Mouse (Mus musculus): ENCODE results near the gene Dera. TPM values are rescaled to one million over a fixed set of nuclear protein-coding genes. Genes with fewer than 3 reads are reported as not detected.
"Not testable (repeated sequence)": the region's sequence is repeated elsewhere in the genome, so short reads cannot be mapped to it uniquely, and the experiment has no call there.

Dera gene
- 87.3 and 87.5 TPM in 2 replicates for polyA plus RNA-seq (2014; fragmentation: Nextera tagmentation; extraction: Ambion mirVana)

GRCm38 (mm10) chr6:137754056-137754856, at the start of gene Dera:
Gene Dera, plus strand, starts transcription at chr6:137754546.
- peak; percentile 90 for DNase-seq (ENCODE audit: low spot score)
- 11% methylated on average over 26 of the region's 26 CpGs for WGBS

GRCm38 (mm10) chr6:137706209-137706608, 48.1 kb upstream of the Dera start:
- Histone ChIP-seq H3K4me2 (no peak overlapping the region), H3K36me3 (ENCODE audit: control insufficient read depth, insufficient read depth, low read length) (no peaks in the 10 kb centered on the region), H3K27me3 (replicated peaks; ENCODE audit: control insufficient read depth, insufficient read depth, low read length) (no peaks in the 10 kb centered on the region), H3K4me1 (replicated peaks; ENCODE audit: control insufficient read depth, insufficient read depth, low read length) (no peaks in the 10 kb centered on the region), H3K4me3 (ENCODE audit: low read depth, low read length) (no peak overlapping the region), H3K27ac (ENCODE audit: low read depth, low read length) (no peak overlapping the region), H3K9me3 (ENCODE audit: control insufficient read depth, low read length) (no peaks in the 10 kb centered on the region), H3K9ac (ENCODE audit: low read depth, low read length) (no peak overlapping the region)
- no peak for DNase-seq (ENCODE audit: low spot score)
- 85% methylated on average over 10 of the region's 10 CpGs for WGBS
- ATAC-seq (replicated peaks; ENCODE audit: low FRiP score): no peak

More at GRCm38 (mm10) chr6:137754056-137754856, at the start of gene Dera:
- no peaks in the 10 kb centered on the region for H3K9me3 ChIP-seq (ENCODE audit: control insufficient read depth, low read length)
- H3K4me3 ChIP-seq (ENCODE audit: low read depth, low read length): peak within 1 kb of the TSS; percentile 74
- peak; percentile 94 for ATAC-seq (replicated peaks; ENCODE audit: low FRiP score)
- H3K36me3 ChIP-seq (ENCODE audit: control insufficient read depth, insufficient read depth, low read length): peaks cover 19% of the 10 kb centered on the region
- peak within 1 kb of the TSS; percentile 62; the same call in 1 of the 2 replicates for H3K27ac ChIP-seq (ENCODE audit: low read depth, low read length)
- peak within 1 kb of the TSS; percentile 78 for H3K9ac ChIP-seq (ENCODE audit: low read depth, low read length)
- H3K27me3 ChIP-seq (replicated peaks; ENCODE audit: control insufficient read depth, insufficient read depth, low read length): no peaks in the 10 kb centered on the region
- peaks cover 2% of the 10 kb centered on the region; the same call in 1 of the 2 replicates for H3K4me1 ChIP-seq (replicated peaks; ENCODE audit: control insufficient read depth, insufficient read depth, low read length)
- H3K4me2 ChIP-seq: peak within 1 kb of the TSS; percentile 64

DNA sequence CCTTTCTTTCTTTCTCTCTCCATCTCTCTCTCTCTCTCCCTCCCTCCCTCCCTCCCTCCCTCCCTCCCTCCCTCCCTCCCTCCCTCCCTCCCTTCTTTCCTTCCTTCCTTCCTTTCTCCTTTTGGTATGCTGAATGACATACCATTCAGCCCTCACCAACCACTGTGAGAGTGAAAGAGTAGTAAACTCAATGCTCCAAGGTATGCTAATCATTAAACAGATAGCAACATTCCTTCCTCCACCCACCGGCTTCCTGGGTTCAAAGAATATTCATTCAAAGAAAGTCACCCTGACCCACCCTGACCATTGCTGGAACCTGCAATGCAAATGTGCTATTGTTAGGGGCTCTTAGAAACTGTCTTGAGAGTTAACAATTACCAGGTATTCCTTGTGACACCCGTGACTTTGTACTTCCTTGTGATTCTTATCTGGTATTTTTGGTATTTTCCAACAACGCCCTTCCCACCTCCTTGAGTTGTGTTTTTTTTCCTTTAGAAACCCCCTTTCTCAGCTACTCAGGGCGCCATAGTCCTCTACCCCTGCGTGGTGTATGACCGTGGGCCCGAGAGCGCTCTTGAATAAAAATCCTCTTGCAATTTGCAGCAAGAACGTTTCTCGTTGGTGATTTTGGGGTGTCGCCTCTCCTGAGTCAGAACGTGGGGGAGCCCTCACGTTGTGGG, 45.5 kb upstream of the Dera start:
- H3K9me3 ChIP-seq (ENCODE audit: control insufficient read depth, low read length); H3K36me3 ChIP-seq (ENCODE audit: control insufficient read depth, insufficient read depth, low read length); H3K4me2 ChIP-seq; H3K4me1 ChIP-seq (replicated peaks; ENCODE audit: control insufficient read depth, insufficient read depth, low read length); H3K9ac ChIP-seq (ENCODE audit: low read depth, low read length); DNase-seq (ENCODE audit: low spot score); H3K27me3 ChIP-seq (replicated peaks; ENCODE audit: control insufficient read depth, insufficient read depth, low read length); H3K27ac ChIP-seq (ENCODE audit: low read depth, low read length); H3K4me3 ChIP-seq (ENCODE audit: low read depth, low read length); ATAC-seq (replicated peaks; ENCODE audit: low FRiP score): not testable (repeated sequence)
- WGBS: 74% methylated on average over 13 of the region's 13 CpGs

GRCm38 (mm10) chr6:137710179-137711037, 43.9 kb upstream of the Dera start:
- Histone ChIP-seq H3K4me3 (ENCODE audit: low read depth, low read length) (no peak overlapping the region), H3K36me3 (ENCODE audit: control insufficient read depth, insufficient read depth, low read length) (no peaks in the 10 kb centered on the region), H3K9ac (ENCODE audit: low read depth, low read length) (no peak overlapping the region), H3K27me3 (replicated peaks; ENCODE audit: control insufficient read depth, insufficient read depth, low read length) (no peaks in the 10 kb centered on the region; the same call in 1 of the 2 replicates), H3K4me1 (replicated peaks; ENCODE audit: control insufficient read depth, insufficient read depth, low read length) (0 out of 2 replicates have a peak, but pooled peaks cover 5% of the 10 kb centered on the region), H3K27ac (ENCODE audit: low read depth, low read length) (no peak overlapping the region), H3K4me2 (no peak overlapping the region), H3K9me3 (ENCODE audit: control insufficient read depth, low read length) (no peaks in the 10 kb centered on the region)
- DNase-seq (ENCODE audit: low spot score): no peak
- WGBS: 82% methylated on average over 14 of the region's 14 CpGs
- no peak for ATAC-seq (replicated peaks; ENCODE audit: low FRiP score)

DNA sequence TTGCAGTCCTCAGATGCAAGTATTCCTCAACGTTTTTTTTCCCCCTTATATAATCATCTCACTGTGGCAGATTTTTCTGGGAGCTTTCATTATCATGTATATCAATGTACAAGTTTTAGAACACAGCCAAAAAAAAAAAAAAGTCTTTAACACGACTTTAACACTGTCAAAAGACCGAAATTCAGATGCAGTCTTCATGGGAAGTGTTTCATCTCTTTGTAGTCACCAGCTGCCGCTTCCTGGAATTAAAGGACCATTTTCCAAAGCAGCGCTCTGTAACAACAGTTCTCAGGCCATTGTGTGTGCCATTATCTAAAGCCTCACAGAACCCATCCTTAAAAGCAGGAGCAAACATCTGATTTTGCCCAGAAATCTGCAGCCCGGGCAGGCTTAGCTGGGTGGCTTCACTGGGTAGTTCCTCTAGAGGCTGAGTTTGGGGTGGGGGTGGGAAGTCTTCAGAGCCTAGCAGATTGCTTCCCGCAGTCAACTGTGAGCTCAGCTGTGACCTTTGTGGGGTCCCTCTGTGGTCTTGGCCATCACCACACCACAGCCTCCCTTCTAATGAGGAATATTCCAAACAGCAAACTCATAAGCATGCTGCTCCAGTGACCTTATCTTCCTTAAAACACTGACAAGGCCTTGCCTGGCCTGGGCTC, 41.6 kb upstream of the Dera start:
- Histone ChIP-seq H3K9ac (ENCODE audit: low read depth, low read length) (no peak overlapping the region), H3K27ac (ENCODE audit: low read depth, low read length) (no peak overlapping the region), H3K4me2 (no peak overlapping the region), H3K4me1 (replicated peaks; ENCODE audit: control insufficient read depth, insufficient read depth, low read length) (0 out of 2 replicates have a peak, but pooled peaks cover 5% of the 10 kb centered on the region), H3K9me3 (ENCODE audit: control insufficient read depth, low read length) (no peaks in the 10 kb centered on the region), H3K4me3 (ENCODE audit: low read depth, low read length) (no peak overlapping the region), H3K36me3 (ENCODE audit: control insufficient read depth, insufficient read depth, low read length) (no peaks in the 10 kb centered on the region), H3K27me3 (replicated peaks; ENCODE audit: control insufficient read depth, insufficient read depth, low read length) (no peaks in the 10 kb centered on the region; the same call in 1 of the 2 replicates)
- WGBS: 55% methylated on average over 7 of the region's 7 CpGs
- no peak for DNase-seq (ENCODE audit: low spot score)
- peak; percentile 50; the same call in 1 of the 2 replicates for ATAC-seq (replicated peaks; ENCODE audit: low FRiP score)

DNA sequence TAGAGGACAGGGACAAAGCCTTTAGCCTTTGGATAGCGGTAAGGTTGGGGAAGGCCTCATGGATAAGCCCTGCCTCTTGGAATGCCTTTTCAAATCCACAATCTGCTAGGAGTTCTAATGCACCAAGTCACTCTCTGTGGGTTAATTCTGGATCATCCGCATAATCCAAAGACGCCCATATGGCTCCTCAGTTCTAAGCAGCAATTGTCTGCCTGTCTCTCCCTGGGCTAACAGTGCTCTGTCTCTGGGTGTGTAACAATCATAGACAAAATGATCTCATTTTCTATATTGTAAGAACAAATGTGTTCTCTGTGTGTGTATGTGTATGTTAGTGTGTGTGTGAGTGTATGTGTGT, 41.1 kb upstream of the Dera start:
- Histone ChIP-seq H3K4me3 (ENCODE audit: low read depth, low read length) (no peak overlapping the region), H3K9me3 (ENCODE audit: control insufficient read depth, low read length) (no peaks in the 10 kb centered on the region), H3K36me3 (ENCODE audit: control insufficient read depth, insufficient read depth, low read length) (no peaks in the 10 kb centered on the region), H3K9ac (ENCODE audit: low read depth, low read length) (no peak overlapping the region), H3K4me1 (replicated peaks; ENCODE audit: control insufficient read depth, insufficient read depth, low read length) (0 out of 2 replicates have a peak, but pooled peaks cover 5% of the 10 kb centered on the region), H3K4me2 (no peak overlapping the region), H3K27ac (ENCODE audit: low read depth, low read length) (no peak overlapping the region), H3K27me3 (replicated peaks; ENCODE audit: control insufficient read depth, insufficient read depth, low read length) (no peaks in the 10 kb centered on the region; the same call in 1 of the 2 replicates)
- DNase-seq (ENCODE audit: low spot score) (no peak), ATAC-seq (replicated peaks; ENCODE audit: low FRiP score) (0 out of 2 replicates have a peak, but pooled peaks have one; percentile 22)
- 77% methylated on average over 3 of the region's 3 CpGs for WGBS

DNA sequence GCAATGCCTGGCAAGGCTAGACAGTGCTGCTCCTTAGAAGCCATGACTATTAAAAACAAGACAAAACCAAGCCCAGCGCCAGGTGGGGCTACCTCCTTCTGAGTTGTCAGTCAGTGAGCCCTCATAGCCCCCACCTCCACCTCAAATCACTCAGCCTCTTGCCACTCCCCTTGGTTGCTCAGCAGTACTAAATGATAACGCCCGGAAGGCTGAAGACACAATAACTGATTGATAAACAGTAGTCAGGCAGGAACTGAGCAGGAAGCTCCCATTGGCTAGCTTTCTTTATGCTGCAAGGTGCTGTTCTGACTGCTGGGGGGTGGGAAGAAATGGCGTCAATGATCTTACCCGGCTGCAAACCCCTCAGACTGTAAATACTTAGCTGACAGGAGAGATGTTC, 37.5 kb upstream of the Dera start:
- no peaks in the 10 kb centered on the region for H3K9me3 ChIP-seq (ENCODE audit: control insufficient read depth, low read length)
- no peaks in the 10 kb centered on the region for H3K36me3 ChIP-seq (ENCODE audit: control insufficient read depth, insufficient read depth, low read length)
- H3K27ac ChIP-seq (ENCODE audit: low read depth, low read length): no peak overlapping the region
- no peak overlapping the region for H3K4me3 ChIP-seq (ENCODE audit: low read depth, low read length)
- no peaks in the 10 kb centered on the region; the same call in 1 of the 2 replicates for H3K27me3 ChIP-seq (replicated peaks; ENCODE audit: control insufficient read depth, insufficient read depth, low read length)
- 0 out of 2 replicates have a peak, but pooled peaks cover 5% of the 10 kb centered on the region for H3K4me1 ChIP-seq (replicated peaks; ENCODE audit: control insufficient read depth, insufficient read depth, low read length)
- no peak for DNase-seq (ENCODE audit: low spot score)
- 33% methylated on average over 5 of the region's 5 CpGs for WGBS
- peak; percentile 50 for ATAC-seq (replicated peaks; ENCODE audit: low FRiP score)
- no peak overlapping the region for H3K9ac ChIP-seq (ENCODE audit: low read depth, low read length)
- no peak overlapping the region for H3K4me2 ChIP-seq

Measured in liver, embryonic 11.5 days (tissue).